Mouse (Mus musculus) myocyte (in vitro differentiated cells): ENCODE results near the gene Dmrtb1. TPM values are rescaled to one million over a fixed set of nuclear protein-coding genes. Genes with fewer than 3 reads are reported as not detected.

Experiments
- H3K27me3 ChIP-seq: one replicate; pipeline ENCODE4 v1.6.1; 2011; ENCODE audit not compliant: control insufficient read depth, insufficient read depth, insufficient read length
- H3K36me3 ChIP-seq: one replicate; pipeline ENCODE4 v1.6.1; 2011; ENCODE audit not compliant: control insufficient read depth, insufficient read depth
- H3K4me2 ChIP-seq: one replicate; pipeline ENCODE4 v1.6.1; 2011; ENCODE audit warnings: low read depth, control low read depth
- H3K4me3 ChIP-seq: one replicate; pipeline ENCODE4 v1.5.1; 2011; ENCODE audit warnings: mild to moderate bottlenecking, control low read depth, moderate library complexity
- H3K79me2 ChIP-seq: one replicate; pipeline ENCODE4 v1.6.1; 2011; ENCODE audit not compliant: control insufficient read depth, insufficient read depth
- H3ac ChIP-seq: one replicate; pipeline ENCODE4 v1.6.1; 2011; ENCODE audit not compliant: control insufficient read depth, insufficient read length
- CEBPB ChIP-seq: IDR thresholded peaks from 2 replicates; pipeline ENCODE4 v1.6.1; 2011; ENCODE audit warnings: mild to moderate bottlenecking, moderate library complexity; ENCODE audit not compliant: poor library complexity, insufficient read depth, severe bottlenecking
- E2F4 ChIP-seq: IDR thresholded peaks from one replicate; pipeline ENCODE4 v1.6.1; 2011; ENCODE audit warnings: mild to moderate bottlenecking, control low read depth, moderate library complexity; ENCODE audit not compliant: insufficient read depth
- MAX ChIP-seq: IDR thresholded peaks from one replicate; pipeline ENCODE4 v1.6.1; 2011; ENCODE audit warnings: low read depth, mild to moderate bottlenecking, control low read depth
- MYOD1 ChIP-seq, 3 experiments: IDR thresholded peaks; one replicate each; pipeline ENCODE4 v1.6.1; 2011; ENCODE audit warnings: control low read depth in 2 of 3, low read depth in 2 of 3, mild to moderate bottlenecking in 2 of 3, moderate library complexity in 1 of 3; ENCODE audit not compliant: insufficient read length in 2 of 3, control insufficient read depth in 1 of 3
- MYOG ChIP-seq, 3 experiments: IDR thresholded peaks; one replicate each; pipeline ENCODE4 v1.6.1; 2011; ENCODE audit warnings: control low read depth in 2 of 3, low read depth in 2 of 3, mild to moderate bottlenecking in 2 of 3; ENCODE audit not compliant: insufficient read length in 2 of 3, control insufficient read depth in 1 of 3, insufficient read depth in 1 of 3
- POLR2A ChIP-seq: IDR thresholded peaks from one replicate; pipeline ENCODE4 v1.6.1; 2011; ENCODE audit warnings: low read depth, mild to moderate bottlenecking, control low read depth, moderate library complexity; ENCODE audit not compliant: insufficient read length
- POLR2AphosphoS2 ChIP-seq: IDR thresholded peaks from one replicate; pipeline ENCODE4 v1.6.1; 2011; ENCODE audit warnings: low read depth, control low read depth; ENCODE audit not compliant: insufficient read length
- REST ChIP-seq: IDR thresholded peaks from one replicate; pipeline ENCODE4 v1.6.1; 2011; ENCODE audit warnings: mild to moderate bottlenecking, control low read depth, moderate library complexity; ENCODE audit not compliant: insufficient read depth, insufficient read length
- SRF ChIP-seq: IDR thresholded peaks from one replicate; pipeline ENCODE4 v1.6.1; 2011; ENCODE audit warnings: low read depth; ENCODE audit not compliant: control insufficient read depth, insufficient read length
- TCF12 ChIP-seq: IDR thresholded peaks from one replicate; pipeline ENCODE4 v1.6.1; 2011; ENCODE audit warnings: mild to moderate bottlenecking, control low read depth; ENCODE audit not compliant: poor library complexity, insufficient read depth, severe bottlenecking
- TCF3 ChIP-seq: IDR thresholded peaks from one replicate; pipeline ENCODE4 v1.6.1; 2011; ENCODE audit warnings: low read depth, control low read depth; ENCODE audit not compliant: insufficient read length
- USF1 ChIP-seq: IDR thresholded peaks from one replicate; pipeline ENCODE4 v1.6.1; 2011; ENCODE audit warnings: low read depth, mild to moderate bottlenecking, control low read depth, moderate library complexity
- polyA plus RNA-seq: library from polyadenylated mRNA; unstranded; fragments of >200 nt; fragmentation: generic; extraction: Trizol; gene quantifications from one replicate; pipeline ENCODE4 v1.2.1, GENCODE M21; 2012; ENCODE audit warnings: missing spikeins

Dmrtb1 gene
- polyA plus RNA-seq, 1 experiment, result not detected

- no peak overlapping the region for H3ac ChIP-seq
- H3K27me3 ChIP-seq, result peaks cover 74% of the 10 kb centered on the region
- H3K4me2 ChIP-seq, result no peak overlapping the region
- TF ChIP-seq MYOD1 (IDR thresholded peaks at IDR 0.05; ENCODE audit: control insufficient read depth in 1 of 3, insufficient read length in 2 of 3, low read depth in 2 of 3) (no peak), REST (no peak), MYOG (IDR thresholded peaks at IDR 0.05; ENCODE audit: control insufficient read depth in 1 of 3, insufficient read depth in 1 of 3, insufficient read length in 2 of 3, low read depth in 2 of 3) (no peak), POLR2AphosphoS2 (no peak), USF1 (no peak), E2F4 (no peak), MAX (no peak), POLR2A (no peak), TCF12 (no peak)
- H3K79me2 ChIP-seq, result no peaks in the 10 kb centered on the region
- H3K36me3 ChIP-seq, result no peaks in the 10 kb centered on the region
- H3K4me3 ChIP-seq, result no peak overlapping the region
Observed at GRCm38 (mm10) chr4:107636099-107636498, 47.9 kb downstream of the Dmrtb1 start.

GRCm38 (mm10) chr4:107634631-107635030 is 49.4 kb downstream of the Dmrtb1 start:
- no peak overlapping the region for H3K4me3 ChIP-seq
- no peak overlapping the region for H3ac ChIP-seq
- no peaks in the 10 kb centered on the region for H3K36me3 ChIP-seq
- no peak overlapping the region for H3K4me2 ChIP-seq
- peaks cover 80% of the 10 kb centered on the region for H3K27me3 ChIP-seq
- TF ChIP-seq POLR2A (no peak), REST (no peak), TCF12 (no peak), USF1 (no peak), POLR2AphosphoS2 (no peak), MAX (no peak)
- no peaks in the 10 kb centered on the region for H3K79me2 ChIP-seq

GRCm38 (mm10) chr4:107628921-107629411 is 55.1 kb downstream of the Dmrtb1 start:
- H3K27me3 ChIP-seq, result peaks cover 83% of the 10 kb centered on the region
- no peaks in the 10 kb centered on the region for H3K79me2 ChIP-seq
- H3K4me2 ChIP-seq, result peak overlapping the region; percentile 6
- no peak overlapping the region for H3ac ChIP-seq
- no peak overlapping the region for H3K4me3 ChIP-seq
- no peaks in the 10 kb centered on the region for H3K36me3 ChIP-seq
- TF ChIP-seq E2F4 (no peak), POLR2A (no peak), MYOG (IDR thresholded peaks at IDR 0.05; ENCODE audit: control insufficient read depth in 1 of 3, insufficient read depth in 1 of 3, insufficient read length in 2 of 3, low read depth in 2 of 3) (no peak), TCF12 (no peak), CEBPB (no peak), MYOD1 (IDR thresholded peaks at IDR 0.05; ENCODE audit: control insufficient read depth in 1 of 3, insufficient read length in 2 of 3, low read depth in 2 of 3) (no peak), MAX (no peak), TCF3 (no peak)

GRCm38 (mm10) chr4:107628226-107628625 is 55.8 kb downstream of the Dmrtb1 start:
- Histone ChIP-seq H3ac (no peak overlapping the region), H3K4me2 (no peak overlapping the region), H3K27me3 (peaks cover 79% of the 10 kb centered on the region)

More at GRCm38 (mm10) chr4:107628226-107628625, 55.8 kb downstream of the Dmrtb1 start:
- no peaks in the 10 kb centered on the region for H3K36me3 ChIP-seq
- H3K4me3 ChIP-seq, result no peak overlapping the region
- H3K79me2 ChIP-seq, result no peaks in the 10 kb centered on the region
- no peak for TF ChIP-seq MAX
- TF ChIP-seq TCF3, result no peak
- TF ChIP-seq CEBPB, result no peak
- TF ChIP-seq MYOG (IDR thresholded peaks at IDR 0.05; ENCODE audit: control insufficient read depth in 1 of 3, insufficient read depth in 1 of 3, insufficient read length in 2 of 3, low read depth in 2 of 3), result no peak
- no peak for TF ChIP-seq USF1
- no peak for TF ChIP-seq MYOD1 (IDR thresholded peaks at IDR 0.05; ENCODE audit: control insufficient read depth in 1 of 3, insufficient read length in 2 of 3, low read depth in 2 of 3)
- TF ChIP-seq POLR2A, result no peak
- TF ChIP-seq REST, result no peak
- no peak for TF ChIP-seq TCF12
- TF ChIP-seq SRF, result no peak
- TF ChIP-seq E2F4, result no peak
- no peak for TF ChIP-seq POLR2AphosphoS2

Other genes starting within 250 kb of the Dmrtb1 start
- gene Glis1, start 249.6 kb downstream of the Dmrtb1 start, polyA plus RNA-seq, result 0.35 TPM
- 3.2 TPM for gene Lrp8, start 118.0 kb upstream of the Dmrtb1 start, polyA plus RNA-seq
- 90.0 TPM for gene Magoh, start 195.5 kb upstream of the Dmrtb1 start, polyA plus RNA-seq
- gene 0610037L13Rik, start 205.6 kb upstream of the Dmrtb1 start, polyA plus RNA-seq, result 79.0 TPM
- 29.4 TPM for gene Cpt2, start 239.4 kb upstream of the Dmrtb1 start, polyA plus RNA-seq